Mouse (Mus musculus) liver, adult 2 months (tissue): Measurements from ENCODE around the gene Ccnk.

Experiments used
- CTCF ChIP-seq: fragments of 200-500 bp; IDR thresholded peaks from 2 replicates; pipeline ENCODE4 v1.5.1; 2011; ENCODE audit warnings: low read depth, low read length, control low read depth
- POLR2A ChIP-seq: fragments of 200-500 bp; IDR thresholded peaks from 2 replicates; pipeline ENCODE4 v1.6.1; 2011; ENCODE audit warnings: low read length, control low read depth; ENCODE audit not compliant: insufficient read depth; ENCODE audit errors: extremely low read depth

DNA sequence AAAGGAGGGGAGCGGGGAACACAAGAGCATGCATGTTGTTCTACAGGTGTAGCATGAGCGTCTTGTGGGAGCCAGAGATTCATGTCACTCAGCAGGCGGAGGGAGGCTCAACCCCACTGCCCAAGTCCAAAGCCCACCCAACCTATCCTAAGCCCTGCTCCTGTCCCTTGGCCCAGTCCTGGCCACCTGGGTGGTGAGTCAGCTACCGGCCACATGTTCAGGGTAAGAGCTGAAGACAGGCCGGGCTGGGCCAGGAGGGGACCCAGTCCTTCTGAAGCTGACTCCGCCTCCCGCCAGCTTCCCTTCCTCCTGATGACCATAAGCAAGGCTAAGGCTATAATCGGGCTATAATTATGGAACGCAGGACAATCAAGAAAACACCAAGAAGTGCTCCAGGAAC, 28.8 kb downstream of the Ccnk start:
- no peak for TF ChIP-seq POLR2A
- no peak for TF ChIP-seq CTCF
